Mouse (Mus musculus) lung, adult 2 months (tissue): Measurements from ENCODE around the gene Tcf7.

Experiments
- CTCF ChIP-seq: fragments of 200-500 bp; IDR thresholded peaks from 2 replicates; pipeline ENCODE4 v1.5.1; 2011; ENCODE audit warnings: mild to moderate bottlenecking, low read length, control low read depth; ENCODE audit not compliant: insufficient read depth
- POLR2A ChIP-seq: fragments of 200-500 bp; IDR thresholded peaks from 2 replicates; pipeline ENCODE4 v1.6.1; 2011; ENCODE audit warnings: low read depth, mild to moderate bottlenecking, control low read depth, low read length, borderline replicate concordance; ENCODE audit errors: extremely low read depth

DNA sequence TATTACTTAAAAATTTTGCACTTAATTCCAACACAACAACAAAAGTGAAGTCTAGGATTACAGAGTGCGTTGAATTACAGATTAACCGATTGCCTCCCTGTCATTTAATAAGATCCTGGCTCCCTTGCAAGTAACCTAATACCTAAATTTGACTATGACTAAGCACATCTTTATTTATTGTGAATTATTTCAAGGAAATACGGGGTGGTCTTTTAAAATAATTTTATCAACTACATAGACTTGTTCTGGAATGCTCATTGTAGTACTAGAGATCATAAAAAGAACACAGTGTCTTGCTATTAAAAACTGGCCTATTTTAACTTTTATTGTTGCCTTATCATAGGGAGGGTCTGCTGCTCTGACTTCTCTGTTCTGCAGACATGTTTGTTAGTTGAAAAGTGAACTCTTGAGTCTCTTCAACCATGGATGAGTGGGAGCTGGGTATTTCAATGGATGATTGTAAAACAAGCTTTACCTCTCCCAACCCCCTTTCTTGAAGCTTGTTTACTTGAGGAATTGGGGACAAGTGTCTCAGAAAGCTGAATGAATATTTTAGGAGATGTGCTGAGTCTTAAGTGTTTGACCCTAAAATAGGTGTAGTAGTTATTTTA lies 49.7 kb downstream of the Tcf7 start:
- TF ChIP-seq CTCF (no peak), POLR2A (no peak)
